Mouse (Mus musculus) testis, adult 2 months (tissue): ENCODE data around the gene Lpin3.

ENCODE experiments used
- CTCF ChIP-seq: fragments of 200-500 bp; IDR thresholded peaks from 2 replicates; pipeline ENCODE4 v1.5.1; 2012; ENCODE audit warnings: low read depth, mild to moderate bottlenecking, inconsistent platforms, low read length, moderate library complexity; ENCODE audit not compliant: control insufficient read depth, insufficient read depth, insufficient replicate concordance
- POLR2A ChIP-seq: fragments of 200-500 bp; IDR thresholded peaks from 2 replicates; pipeline ENCODE4 v1.6.1; 2012; ENCODE audit warnings: low read depth, mild to moderate bottlenecking, inconsistent platforms, low read length, moderate library complexity; ENCODE audit not compliant: control insufficient read depth

DNA sequence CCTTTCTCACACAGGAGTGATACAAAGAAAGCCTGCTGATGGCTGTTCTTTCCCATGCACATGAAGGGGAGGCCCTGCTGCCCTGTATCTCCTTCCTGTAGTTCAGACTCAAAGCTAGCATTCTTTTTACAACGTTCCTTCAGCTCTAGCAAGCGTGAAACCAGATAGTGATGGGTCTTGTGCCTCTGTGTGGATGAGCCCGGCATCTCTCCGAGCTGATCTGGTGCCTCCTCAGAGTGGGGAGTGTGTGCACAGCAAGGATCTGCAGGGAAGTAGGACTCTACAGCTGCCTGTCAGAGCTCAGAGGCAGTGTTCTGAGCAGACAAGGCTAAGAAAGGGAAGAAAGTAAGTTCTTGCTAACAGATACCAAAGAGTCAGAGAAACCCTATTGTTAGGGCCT is 71.1 kb downstream of the Lpin3 start:
- TF ChIP-seq CTCF (no peak), POLR2A (no peak)
